Mouse (Mus musculus): Measurements from ENCODE around the gene Gldc.

Gldc gene

GRCm38 (mm10) chr19:30107221-30107845 lies 67.9 kb downstream of the Gldc start:
- DNase-seq (ENCODE audit: low read depth, low spot score) = no peak

GRCm38 (mm10) chr19:30105045-30105842 lies 70.0 kb downstream of the Gldc start:
- DNase-seq (ENCODE audit: low read depth, low spot score) = no peak

GRCm38 (mm10) chr19:30102620-30103019 lies 72.6 kb downstream of the Gldc start:
- DNase-seq (ENCODE audit: low read depth, low spot score) = no peak

- no peak for DNase-seq (ENCODE audit: low read depth, low spot score)
These were observed 74.7 kb downstream of the Gldc start for GRCm38 (mm10) chr19:30100571-30100970.

GRCm38 (mm10) chr19:30097039-30097438 lies 78.2 kb downstream of the Gldc start:
- no peak for DNase-seq (ENCODE audit: low read depth, low spot score)

GRCm38 (mm10) chr19:30096186-30096585 lies 79.0 kb downstream of the Gldc start:
- no peak for DNase-seq (ENCODE audit: low read depth, low spot score)

- no peak for DNase-seq (ENCODE audit: low read depth, low spot score)
These were observed 83.5 kb downstream of the Gldc start for GRCm38 (mm10) chr19:30091644-30092295.

- no peak for DNase-seq (ENCODE audit: low read depth, low spot score)
These were observed 85.1 kb downstream of the Gldc start for GRCm38 (mm10) chr19:30090163-30090562.

GRCm38 (mm10) chr19:30065797-30066196 lies 109.4 kb downstream of the Gldc start:
- DNase-seq (ENCODE audit: low read depth, low spot score) = no peak

GRCm38 (mm10) chr19:30054218-30054617 lies 121.0 kb downstream of the Gldc start:
- no peak for DNase-seq (ENCODE audit: low read depth, low spot score)

- no peak for DNase-seq (ENCODE audit: low read depth, low spot score)
These were observed 123.8 kb downstream of the Gldc start for GRCm38 (mm10) chr19:30051479-30051878.

- no peak for DNase-seq (ENCODE audit: low read depth, low spot score)
These were observed 124.6 kb downstream of the Gldc start for GRCm38 (mm10) chr19:30050584-30050983.

Data from embryo, embryonic 11.5 days (tissue).